Mouse (Mus musculus): Measurements from ENCODE around the gene Pde12. TPM values are rescaled to one million over a fixed set of nuclear protein-coding genes. Genes with fewer than 3 reads are reported as not detected.

The Pde12 gene
- polyA plus RNA-seq, 1 experiment = 3.3 TPM

DNA sequence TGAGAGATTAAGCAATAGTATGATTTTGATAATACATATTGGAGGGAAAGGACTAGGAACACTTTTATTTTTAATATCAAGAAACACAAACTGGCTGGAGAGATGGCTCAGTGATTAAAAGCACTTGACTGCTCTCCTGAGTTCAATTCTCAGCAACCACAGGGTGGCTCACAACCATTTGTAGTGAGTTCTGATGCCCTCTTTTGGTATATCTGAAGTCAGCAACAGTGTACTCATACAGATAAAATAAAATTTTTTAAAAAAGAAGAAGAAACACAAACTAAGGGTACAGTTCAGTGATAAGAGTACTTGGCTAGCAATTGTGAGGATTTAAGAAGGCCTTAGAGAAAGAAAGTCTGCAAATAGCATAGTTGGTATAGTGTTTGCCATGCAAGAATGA, 1.3 kb upstream of the Pde12 start:
- H3K27ac ChIP-seq (ENCODE audit: control insufficient read depth, insufficient read depth, low read depth, low read length, poor library complexity) = no peak overlapping the region

DNA sequence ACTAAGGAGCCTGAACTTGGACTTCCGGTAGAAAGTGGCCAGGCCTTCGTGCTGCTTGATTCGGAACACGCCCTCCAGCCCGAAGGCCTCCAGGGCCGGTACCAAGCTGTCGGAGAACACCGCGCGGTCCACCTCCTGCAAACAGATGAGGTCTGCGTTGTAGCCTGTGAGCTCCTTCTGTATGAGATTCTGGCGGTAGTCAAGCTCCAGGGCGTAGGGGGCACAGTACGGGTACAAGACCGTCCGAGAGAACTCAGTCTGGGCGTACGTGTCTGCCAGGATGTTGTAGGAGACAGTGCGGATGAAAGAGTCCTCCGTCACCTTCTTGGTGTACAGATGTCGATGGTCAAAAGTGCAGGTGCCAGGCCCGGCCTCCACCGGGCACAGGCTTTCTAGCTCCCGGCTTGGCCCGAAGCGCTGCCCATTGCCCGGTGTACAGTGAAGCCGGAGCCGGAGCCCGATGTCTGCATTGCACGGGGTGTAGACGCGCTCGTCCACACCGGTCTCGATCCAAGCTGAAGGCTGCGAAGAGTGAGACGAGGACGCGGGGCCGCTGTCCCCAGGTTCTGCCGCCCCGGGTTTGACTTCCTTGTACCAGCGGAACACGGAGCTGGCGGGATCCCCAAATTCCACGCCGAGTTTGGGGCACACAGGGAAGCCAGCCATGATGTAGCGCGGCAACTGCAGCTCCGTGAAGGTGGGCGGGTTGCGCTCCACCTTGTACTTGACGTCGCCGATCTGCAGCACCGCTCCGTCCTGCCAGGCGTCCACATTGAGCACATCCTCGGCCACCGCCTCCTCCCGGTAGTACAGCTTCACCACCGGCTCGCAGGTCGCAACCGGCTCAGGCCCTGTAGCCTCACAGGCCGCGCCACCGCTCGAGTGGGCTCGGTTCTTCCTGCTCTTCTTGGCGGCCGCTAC, 1.1 kb downstream of the Pde12 start:
- Histone ChIP-seq H3K4me1 (ENCODE audit: control insufficient read depth, insufficient read depth, low read length) (no peaks in the 10 kb centered on the region; the same call in 1 of the 2 replicates), H3K27ac (ENCODE audit: control insufficient read depth, insufficient read depth, low read depth, low read length, poor library complexity) (peak overlapping the region; percentile 93), H3K4me3 (replicated peaks; ENCODE audit: control insufficient read depth, low read depth, low read length) (peak overlapping the region; percentile 99)
- WGBS = under 1% methylated on average over 73 of the region's 73 CpGs
- TF ChIP-seq POLR2A (IDR thresholded peaks at IDR 0.05; ENCODE audit: borderline replicate concordance, control insufficient read depth, low read depth, low read length) (0 out of 2 replicates have a peak, but pooled peaks have one; percentile 4), CTCF (IDR thresholded peaks at IDR 0.05; ENCODE audit: control insufficient read depth, insufficient read depth, low read length) (no peak)

More for the DNA sequence above, 1.3 kb upstream of the Pde12 start:
- TF ChIP-seq CTCF (IDR thresholded peaks at IDR 0.05; ENCODE audit: control insufficient read depth, insufficient read depth, low read length) (no peak), POLR2A (IDR thresholded peaks at IDR 0.05; ENCODE audit: borderline replicate concordance, control insufficient read depth, low read depth, low read length) (no peak)
- H3K4me3 ChIP-seq (replicated peaks; ENCODE audit: control insufficient read depth, low read depth, low read length) = no peak overlapping the region
- H3K4me1 ChIP-seq (ENCODE audit: control insufficient read depth, insufficient read depth, low read length) = peaks cover 2% of the 10 kb centered on the region

DNA sequence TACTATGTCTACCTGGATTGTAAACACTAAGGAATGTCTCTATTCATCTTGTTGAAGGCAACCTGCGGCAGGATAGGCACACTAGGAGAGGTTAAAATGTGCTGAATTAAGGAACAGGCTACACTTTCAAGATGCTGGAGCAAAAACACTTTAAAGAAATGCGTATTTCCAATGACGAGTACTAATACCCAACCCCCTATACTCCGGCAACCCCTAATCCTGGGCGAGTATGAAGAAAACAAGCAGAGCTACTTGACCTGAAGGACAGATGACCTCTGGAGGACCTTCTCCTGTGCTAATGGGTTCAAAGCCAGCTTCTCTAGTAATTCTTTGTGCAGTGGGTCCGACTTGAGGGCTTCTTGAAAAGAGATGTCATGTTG, 1.7 kb downstream of the Pde12 start:
- no peak overlapping the region; the same call in 1 of the 2 replicates for H3K27ac ChIP-seq (ENCODE audit: control insufficient read depth, insufficient read depth, low read depth, low read length, poor library complexity)
- TF ChIP-seq CTCF (IDR thresholded peaks at IDR 0.05; ENCODE audit: control insufficient read depth, insufficient read depth, low read length) = no peak
- TF ChIP-seq POLR2A (IDR thresholded peaks at IDR 0.05; ENCODE audit: borderline replicate concordance, control insufficient read depth, low read depth, low read length) = 0 out of 2 replicates have a peak, but pooled peaks have one; percentile 10
- H3K4me3 ChIP-seq (replicated peaks; ENCODE audit: control insufficient read depth, low read depth, low read length) = peak overlapping the region; percentile 99
- 19% methylated on average over 6 of the region's 6 CpGs for WGBS
- no peaks in the 10 kb centered on the region; the same call in 1 of the 2 replicates for H3K4me1 ChIP-seq (ENCODE audit: control insufficient read depth, insufficient read depth, low read length)

DNA sequence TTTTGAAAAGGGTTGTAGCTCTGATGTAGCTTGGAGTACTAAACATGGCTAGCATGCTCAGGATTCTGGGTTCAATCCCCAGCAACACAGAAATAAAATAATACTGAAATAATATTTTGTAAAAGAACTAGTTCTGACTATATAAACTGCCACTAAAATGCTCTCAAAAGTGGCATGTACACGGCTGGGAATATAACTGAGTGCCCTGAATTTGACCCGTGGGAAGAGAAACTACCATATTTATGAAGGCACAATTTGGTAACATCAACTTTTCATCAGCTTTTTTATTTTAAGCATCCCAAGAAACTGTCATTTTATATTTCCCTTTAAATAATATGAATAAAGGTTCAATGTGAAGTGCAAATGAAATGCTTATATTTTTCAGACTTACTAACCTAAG, 5.8 kb downstream of the Pde12 start:
- Histone ChIP-seq H3K27ac (ENCODE audit: control insufficient read depth, insufficient read depth, low read depth, low read length, poor library complexity) (no peak overlapping the region), H3K4me3 (replicated peaks; ENCODE audit: control insufficient read depth, low read depth, low read length) (no peak overlapping the region), H3K4me1 (ENCODE audit: control insufficient read depth, insufficient read depth, low read length) (no peaks in the 10 kb centered on the region; the same call in 1 of the 2 replicates)
- 87% methylated on average over 2 of the region's 2 CpGs for WGBS
- TF ChIP-seq CTCF (IDR thresholded peaks at IDR 0.05; ENCODE audit: control insufficient read depth, insufficient read depth, low read length) (no peak), POLR2A (IDR thresholded peaks at IDR 0.05; ENCODE audit: borderline replicate concordance, control insufficient read depth, low read depth, low read length) (no peak)

DNA sequence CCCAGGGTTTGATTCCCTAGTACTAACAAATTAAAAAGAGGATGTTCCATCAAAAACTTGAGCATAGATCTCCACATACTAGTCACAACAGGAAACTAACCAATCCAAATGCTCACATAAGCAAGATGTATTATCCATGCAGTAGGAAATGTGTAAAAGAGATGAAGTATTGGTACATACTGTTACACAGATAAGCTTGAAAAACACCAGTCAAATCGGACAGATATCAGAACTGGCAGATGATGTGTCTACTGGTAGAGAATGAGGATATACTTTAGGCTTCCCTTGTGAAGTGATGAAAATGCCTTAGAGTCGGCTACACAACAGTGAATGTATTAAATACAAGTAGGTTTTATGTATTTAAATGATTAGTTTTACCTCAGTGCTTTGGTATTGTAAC, 7.2 kb downstream of the Pde12 start:
- WGBS = 63% methylated on average over 2 of the region's 2 CpGs
- H3K4me1 ChIP-seq (ENCODE audit: control insufficient read depth, insufficient read depth, low read length) = no peaks in the 10 kb centered on the region; the same call in 1 of the 2 replicates
- H3K27ac ChIP-seq (ENCODE audit: control insufficient read depth, insufficient read depth, low read depth, low read length, poor library complexity) = no peak overlapping the region
- no peak overlapping the region for H3K4me3 ChIP-seq (replicated peaks; ENCODE audit: control insufficient read depth, low read depth, low read length)
- TF ChIP-seq CTCF (IDR thresholded peaks at IDR 0.05; ENCODE audit: control insufficient read depth, insufficient read depth, low read length) (no peak), POLR2A (IDR thresholded peaks at IDR 0.05; ENCODE audit: borderline replicate concordance, control insufficient read depth, low read depth, low read length) (no peak)

DNA sequence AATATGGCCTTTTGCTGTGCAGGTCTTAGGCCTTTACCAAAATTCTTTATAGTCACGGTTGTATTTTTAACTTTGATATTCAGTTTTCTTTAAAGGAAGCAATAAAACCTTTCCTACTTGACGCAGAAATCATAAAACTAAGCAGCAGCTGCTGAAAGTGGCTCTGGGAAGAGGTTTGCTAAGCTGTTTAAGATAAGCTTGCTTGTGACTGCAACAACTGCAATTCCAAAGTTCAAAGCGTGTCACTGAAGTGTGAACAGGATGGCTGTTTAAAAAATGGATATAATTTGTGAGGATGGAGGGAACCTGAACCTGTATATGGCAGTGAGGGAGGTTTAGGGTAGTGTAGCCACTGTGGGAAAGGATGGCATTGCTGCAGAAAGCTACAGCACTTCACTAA, 7.7 kb downstream of the Pde12 start:
- Histone ChIP-seq H3K4me3 (replicated peaks; ENCODE audit: control insufficient read depth, low read depth, low read length) (no peak overlapping the region), H3K27ac (ENCODE audit: control insufficient read depth, insufficient read depth, low read depth, low read length, poor library complexity) (no peak overlapping the region), H3K4me1 (ENCODE audit: control insufficient read depth, insufficient read depth, low read length) (no peaks in the 10 kb centered on the region; the same call in 1 of the 2 replicates)
- 85% methylated on average over 3 of the region's 3 CpGs for WGBS
- TF ChIP-seq POLR2A (IDR thresholded peaks at IDR 0.05; ENCODE audit: borderline replicate concordance, control insufficient read depth, low read depth, low read length) (no peak), CTCF (IDR thresholded peaks at IDR 0.05; ENCODE audit: control insufficient read depth, insufficient read depth, low read length) (no peak)

DNA sequence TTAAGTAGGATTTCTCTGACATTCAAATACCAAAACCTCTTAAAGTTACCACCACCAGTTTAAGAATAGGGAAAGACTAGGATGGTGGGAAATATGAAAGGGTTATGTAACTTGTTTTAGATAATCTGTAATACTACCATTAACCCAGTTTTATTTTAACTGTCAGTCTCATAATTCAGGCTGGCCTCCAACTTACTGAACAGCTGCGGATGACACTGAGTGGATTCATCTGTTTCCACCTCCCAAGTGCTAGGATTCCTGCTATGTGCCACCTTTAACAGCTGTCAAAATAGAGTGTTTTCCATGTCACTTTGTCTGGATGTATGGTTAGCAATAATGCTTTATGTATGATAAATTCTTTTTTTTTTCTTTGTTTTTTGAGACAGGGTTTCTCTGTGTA, 9.4 kb downstream of the Pde12 start:
- 92% methylated on average over 1 of the region's 1 CpGs for WGBS
- no peak overlapping the region for H3K27ac ChIP-seq (ENCODE audit: control insufficient read depth, insufficient read depth, low read depth, low read length, poor library complexity)
- H3K4me1 ChIP-seq (ENCODE audit: control insufficient read depth, insufficient read depth, low read length) = no peaks in the 10 kb centered on the region
- TF ChIP-seq CTCF (IDR thresholded peaks at IDR 0.05; ENCODE audit: control insufficient read depth, insufficient read depth, low read length) (no peak), POLR2A (IDR thresholded peaks at IDR 0.05; ENCODE audit: borderline replicate concordance, control insufficient read depth, low read depth, low read length) (no peak)
- H3K4me3 ChIP-seq (replicated peaks; ENCODE audit: control insufficient read depth, low read depth, low read length) = no peak overlapping the region

DNA sequence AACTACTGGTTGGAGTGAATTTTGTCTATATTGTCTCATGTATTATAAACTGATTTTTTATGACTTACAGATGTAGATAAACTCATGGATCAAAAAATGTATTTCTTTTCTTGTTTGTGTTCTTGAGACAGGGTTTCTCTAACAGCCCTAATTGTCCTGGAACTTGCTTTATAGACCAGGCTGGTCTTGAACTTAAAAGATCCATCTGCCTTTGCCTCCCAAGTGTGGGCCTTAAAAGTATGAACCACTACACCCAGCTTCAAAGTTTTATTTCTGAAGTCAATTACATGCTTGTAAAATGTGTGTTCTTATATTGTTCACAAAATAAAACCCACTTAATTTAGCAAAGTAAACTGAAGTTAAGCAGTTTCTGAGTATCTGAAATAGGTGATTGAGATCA, 11.5 kb downstream of the Pde12 start:
- TF ChIP-seq POLR2A (IDR thresholded peaks at IDR 0.05; ENCODE audit: borderline replicate concordance, control insufficient read depth, low read depth, low read length) = no peak
- TF ChIP-seq CTCF (IDR thresholded peaks at IDR 0.05; ENCODE audit: control insufficient read depth, insufficient read depth, low read length) = no peak
- Histone ChIP-seq H3K27ac (ENCODE audit: control insufficient read depth, insufficient read depth, low read depth, low read length, poor library complexity) (no peak overlapping the region), H3K4me1 (ENCODE audit: control insufficient read depth, insufficient read depth, low read length) (no peaks in the 10 kb centered on the region), H3K4me3 (replicated peaks; ENCODE audit: control insufficient read depth, low read depth, low read length) (no peak overlapping the region)
